Mouse (Mus musculus): ENCODE measurements at regions not wholly inside any gene's neighbourhood (a gene's known extent, or its start where the extent isn't known, plus 50 kb on each side); places are given as distances from the start of the nearest gene placed in this dataset.

GRCm38 (mm10) chr3:35314177-35314576 lies 439.7 kb upstream of the Atp11b start:
- Histone ChIP-seq H3K4me1 (ENCODE audit: control insufficient read depth, insufficient read depth, low read length) (no peaks in the 10 kb centered on the region), H3K9me3 (replicated peaks; ENCODE audit: control insufficient read depth, low read length) (no peaks in the 10 kb centered on the region), H3K4me2 (ENCODE audit: low read depth, low read length) (no peak overlapping the region), H3K4me3 (ENCODE audit: low read length) (no peak overlapping the region), H3K9ac (ENCODE audit: low read length) (no peak overlapping the region), H3K36me3 (ENCODE audit: control insufficient read depth, insufficient read depth) (no peaks in the 10 kb centered on the region), H3K27ac (ENCODE audit: low read length) (no peak overlapping the region), H3K27me3 (ENCODE audit: control insufficient read depth, insufficient read depth, low read length) (no peaks in the 10 kb centered on the region)
- no peak for ATAC-seq (replicated peaks; ENCODE audit: extremely low read depth, insufficient read depth, low FRiP score)
- 79% methylated on average over 10 of the region's 10 CpGs for WGBS

DNA sequence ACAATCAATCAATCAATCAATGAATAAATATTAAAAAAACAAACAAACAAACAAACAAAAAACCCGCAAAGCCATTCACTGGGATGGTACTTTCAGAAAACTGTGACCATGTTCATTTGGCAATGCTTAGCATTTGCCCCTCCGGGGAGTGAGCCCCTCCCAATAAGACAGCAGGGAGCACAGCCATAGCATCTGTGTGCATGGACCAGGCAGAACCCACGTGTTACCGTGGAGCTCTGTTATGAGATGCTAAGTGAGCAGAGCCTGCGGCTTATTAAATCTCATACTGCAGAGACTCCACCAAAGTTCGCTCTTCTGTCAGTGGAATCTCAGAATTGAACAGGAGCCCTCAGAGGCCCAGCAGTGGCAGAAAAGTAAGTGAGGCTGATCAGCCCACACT lies 438.7 kb upstream of the Atp11b start:
- H3K27ac ChIP-seq (ENCODE audit: low read length) = no peak overlapping the region
- no peak overlapping the region for H3K9ac ChIP-seq (ENCODE audit: low read length)
- no peak overlapping the region for H3K4me2 ChIP-seq (ENCODE audit: low read depth, low read length)
- H3K4me3 ChIP-seq (ENCODE audit: low read length) = no peak overlapping the region
- no peaks in the 10 kb centered on the region for H3K27me3 ChIP-seq (ENCODE audit: control insufficient read depth, insufficient read depth, low read length)
- H3K4me1 ChIP-seq (ENCODE audit: control insufficient read depth, insufficient read depth, low read length) = no peaks in the 10 kb centered on the region
- no peaks in the 10 kb centered on the region for H3K9me3 ChIP-seq (replicated peaks; ENCODE audit: control insufficient read depth, low read length)
- no peak for ATAC-seq (replicated peaks; ENCODE audit: extremely low read depth, insufficient read depth, low FRiP score)
- H3K36me3 ChIP-seq (ENCODE audit: control insufficient read depth, insufficient read depth) = no peaks in the 10 kb centered on the region
- 83% methylated on average over 6 of the region's 6 CpGs for WGBS

DNA sequence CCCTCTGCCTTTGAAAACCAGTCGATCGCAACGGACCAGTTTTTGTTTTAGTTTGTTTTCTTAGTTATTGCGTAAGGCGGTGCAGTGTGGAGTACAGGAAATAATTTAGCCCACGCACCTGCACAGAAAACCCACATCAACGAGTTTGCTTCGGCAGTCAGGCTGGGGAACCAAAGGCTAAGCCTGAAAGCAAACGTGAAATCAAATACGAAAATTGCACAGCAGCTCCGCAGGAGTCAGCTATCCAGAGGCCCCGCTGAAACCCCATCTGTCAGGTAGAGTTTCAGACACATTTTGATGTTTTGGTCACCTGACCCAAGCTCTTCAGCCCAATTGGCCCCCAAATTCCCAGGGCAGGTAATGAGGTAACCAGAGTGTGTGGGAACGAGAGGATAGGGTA lies 435.6 kb upstream of the Atp11b start:
- no peaks in the 10 kb centered on the region for H3K9me3 ChIP-seq (replicated peaks; ENCODE audit: control insufficient read depth, low read length)
- H3K36me3 ChIP-seq (ENCODE audit: control insufficient read depth, insufficient read depth) = no peaks in the 10 kb centered on the region
- 72% methylated on average over 13 of the region's 13 CpGs for WGBS
- H3K4me1 ChIP-seq (ENCODE audit: control insufficient read depth, insufficient read depth, low read length) = no peaks in the 10 kb centered on the region
- H3K27me3 ChIP-seq (ENCODE audit: control insufficient read depth, insufficient read depth, low read length) = peaks cover 2% of the 10 kb centered on the region; the same call in 1 of the 2 replicates
- H3K9ac ChIP-seq (ENCODE audit: low read length) = no peak overlapping the region
- no peak overlapping the region for H3K27ac ChIP-seq (ENCODE audit: low read length)
- peak; percentile 38; the same call in 1 of the 2 replicates for ATAC-seq (replicated peaks; ENCODE audit: extremely low read depth, insufficient read depth, low FRiP score)
- no peak overlapping the region for H3K4me2 ChIP-seq (ENCODE audit: low read depth, low read length)
- H3K4me3 ChIP-seq (ENCODE audit: low read length) = no peak overlapping the region

- 32% methylated on average over 7 of the region's 7 CpGs for WGBS
These were observed 433.0 kb upstream of the Atp11b start for GRCm38 (mm10) chr3:35320844-35321393.

GRCm38 (mm10) chr3:35321991-35322390 lies 431.9 kb upstream of the Atp11b start:
- Histone ChIP-seq H3K4me1 (ENCODE audit: control insufficient read depth, insufficient read depth, low read length) (no peaks in the 10 kb centered on the region), H3K9ac (ENCODE audit: low read length) (no peak overlapping the region), H3K36me3 (ENCODE audit: control insufficient read depth, insufficient read depth) (no peaks in the 10 kb centered on the region), H3K27ac (ENCODE audit: low read length) (no peak overlapping the region), H3K9me3 (replicated peaks; ENCODE audit: control insufficient read depth, low read length) (no peaks in the 10 kb centered on the region), H3K27me3 (ENCODE audit: control insufficient read depth, insufficient read depth, low read length) (peaks cover 2% of the 10 kb centered on the region; the same call in 1 of the 2 replicates), H3K4me3 (ENCODE audit: low read length) (no peak overlapping the region), H3K4me2 (ENCODE audit: low read depth, low read length) (no peak overlapping the region)
- 47% methylated on average over 2 of the region's 2 CpGs for WGBS
- ATAC-seq (replicated peaks; ENCODE audit: extremely low read depth, insufficient read depth, low FRiP score) = no peak

More at GRCm38 (mm10) chr3:35320844-35321393, 433.0 kb upstream of the Atp11b start:
- H3K4me2 ChIP-seq (ENCODE audit: low read depth, low read length) = no peak overlapping the region
- no peaks in the 10 kb centered on the region for H3K36me3 ChIP-seq (ENCODE audit: control insufficient read depth, insufficient read depth)
- no peak for ATAC-seq (replicated peaks; ENCODE audit: extremely low read depth, insufficient read depth, low FRiP score)
- H3K27me3 ChIP-seq (ENCODE audit: control insufficient read depth, insufficient read depth, low read length) = peaks cover 2% of the 10 kb centered on the region; the same call in 1 of the 2 replicates
- H3K4me3 ChIP-seq (ENCODE audit: low read length) = no peak overlapping the region
- H3K27ac ChIP-seq (ENCODE audit: low read length) = no peak overlapping the region
- no peaks in the 10 kb centered on the region for H3K9me3 ChIP-seq (replicated peaks; ENCODE audit: control insufficient read depth, low read length)
- no peak overlapping the region for H3K9ac ChIP-seq (ENCODE audit: low read length)
- H3K4me1 ChIP-seq (ENCODE audit: control insufficient read depth, insufficient read depth, low read length) = no peaks in the 10 kb centered on the region

GRCm38 (mm10) chr3:35322899-35323298 lies 431.0 kb upstream of the Atp11b start:
- H3K36me3 ChIP-seq (ENCODE audit: control insufficient read depth, insufficient read depth) = no peaks in the 10 kb centered on the region
- H3K4me3 ChIP-seq (ENCODE audit: low read length) = no peak overlapping the region
- H3K9me3 ChIP-seq (replicated peaks; ENCODE audit: control insufficient read depth, low read length) = no peaks in the 10 kb centered on the region
- peaks cover 2% of the 10 kb centered on the region; the same call in 1 of the 2 replicates for H3K27me3 ChIP-seq (ENCODE audit: control insufficient read depth, insufficient read depth, low read length)
- no peak for ATAC-seq (replicated peaks; ENCODE audit: extremely low read depth, insufficient read depth, low FRiP score)
- 75% methylated on average over 4 of the region's 4 CpGs for WGBS
- H3K4me1 ChIP-seq (ENCODE audit: control insufficient read depth, insufficient read depth, low read length) = no peaks in the 10 kb centered on the region
- H3K4me2 ChIP-seq (ENCODE audit: low read depth, low read length) = no peak overlapping the region
- H3K27ac ChIP-seq (ENCODE audit: low read length) = no peak overlapping the region
- no peak overlapping the region for H3K9ac ChIP-seq (ENCODE audit: low read length)

- Histone ChIP-seq H3K27ac (ENCODE audit: low read length) (no peak overlapping the region), H3K9me3 (replicated peaks; ENCODE audit: control insufficient read depth, low read length) (no peaks in the 10 kb centered on the region), H3K4me3 (ENCODE audit: low read length) (no peak overlapping the region), H3K9ac (ENCODE audit: low read length) (no peak overlapping the region), H3K4me1 (ENCODE audit: control insufficient read depth, insufficient read depth, low read length) (no peaks in the 10 kb centered on the region), H3K27me3 (ENCODE audit: control insufficient read depth, insufficient read depth, low read length) (peaks cover 2% of the 10 kb centered on the region; the same call in 1 of the 2 replicates), H3K36me3 (ENCODE audit: control insufficient read depth, insufficient read depth) (no peaks in the 10 kb centered on the region), H3K4me2 (ENCODE audit: low read depth, low read length) (no peak overlapping the region)
- 66% methylated on average over 11 of the region's 11 CpGs for WGBS
- ATAC-seq (replicated peaks; ENCODE audit: extremely low read depth, insufficient read depth, low FRiP score) = no peak
These were observed 430.3 kb upstream of the Atp11b start for GRCm38 (mm10) chr3:35323450-35324077.

DNA sequence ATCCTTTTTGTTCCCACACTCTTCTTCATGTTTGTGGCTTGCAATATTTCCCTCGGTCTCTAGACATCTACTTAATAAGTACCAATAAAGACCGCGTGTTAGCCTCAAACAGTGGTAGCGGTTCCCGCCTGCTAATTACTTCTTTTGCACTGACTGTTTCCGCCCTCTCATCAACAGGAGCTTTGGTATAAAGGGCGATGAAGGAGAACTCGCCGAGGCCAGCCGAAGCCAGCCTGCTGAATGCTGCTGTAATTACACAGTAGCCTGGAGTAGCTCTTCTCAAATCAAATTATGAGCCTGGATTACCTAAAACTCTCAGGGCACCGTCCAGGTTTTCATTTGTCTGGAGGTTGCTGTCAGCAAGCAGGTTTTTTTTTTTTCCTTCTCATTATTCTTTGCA lies 429.7 kb upstream of the Atp11b start:
- ATAC-seq (replicated peaks; ENCODE audit: extremely low read depth, insufficient read depth, low FRiP score) = no peak
- Histone ChIP-seq H3K4me1 (ENCODE audit: control insufficient read depth, insufficient read depth, low read length) (no peaks in the 10 kb centered on the region), H3K4me3 (ENCODE audit: low read length) (no peak overlapping the region), H3K36me3 (ENCODE audit: control insufficient read depth, insufficient read depth) (no peaks in the 10 kb centered on the region), H3K9ac (ENCODE audit: low read length) (no peak overlapping the region), H3K9me3 (replicated peaks; ENCODE audit: control insufficient read depth, low read length) (no peaks in the 10 kb centered on the region), H3K27ac (ENCODE audit: low read length) (no peak overlapping the region), H3K4me2 (ENCODE audit: low read depth, low read length) (no peak overlapping the region), H3K27me3 (ENCODE audit: control insufficient read depth, insufficient read depth, low read length) (peaks cover 2% of the 10 kb centered on the region; the same call in 1 of the 2 replicates)
- WGBS = 62% methylated on average over 11 of the region's 11 CpGs

DNA sequence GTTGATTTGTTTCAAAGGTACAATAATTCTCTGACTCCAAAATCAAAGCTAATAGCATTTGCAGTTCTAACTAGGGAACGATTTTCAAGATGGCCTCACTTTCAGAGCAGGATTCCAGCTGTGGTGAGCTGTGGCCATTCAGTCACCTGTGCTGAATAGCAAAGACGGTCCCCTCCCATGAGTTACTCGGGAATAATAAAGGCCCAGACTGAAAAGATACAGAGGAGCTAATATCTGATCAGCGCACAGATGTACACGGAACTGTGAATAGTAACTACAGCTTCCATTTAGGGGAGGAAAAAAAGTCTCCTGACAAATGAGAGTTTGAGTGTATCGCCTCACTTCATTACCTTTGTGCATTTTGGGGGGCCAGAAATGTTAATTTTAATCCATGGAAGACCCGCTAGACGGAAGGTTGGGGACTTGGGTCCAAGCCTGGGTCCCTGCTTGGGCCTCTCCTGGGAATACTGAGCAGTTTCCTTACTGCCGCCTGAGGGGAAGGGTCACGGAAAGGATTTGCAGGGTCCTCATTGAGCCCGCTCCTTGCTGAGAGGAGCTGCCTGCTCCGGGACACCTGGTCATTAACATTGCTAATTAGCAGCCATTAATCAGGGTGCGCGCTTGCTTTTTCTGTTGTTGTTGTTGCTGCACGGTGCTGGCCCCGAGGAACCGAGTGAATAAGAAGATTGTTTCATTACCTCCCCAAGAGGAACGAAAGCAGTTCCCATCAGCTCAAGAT lies 421.2 kb upstream of the Atp11b start:
- WGBS = 32% methylated on average over 18 of the region's 18 CpGs

More for the DNA sequence above, 421.2 kb upstream of the Atp11b start:
- Histone ChIP-seq H3K27ac (ENCODE audit: low read length) (no peak overlapping the region), H3K4me3 (ENCODE audit: low read length) (no peak overlapping the region), H3K36me3 (ENCODE audit: control insufficient read depth, insufficient read depth) (no peaks in the 10 kb centered on the region), H3K4me2 (ENCODE audit: low read depth, low read length) (peak overlapping the region; percentile 34; the same call in 1 of the 2 replicates), H3K9ac (ENCODE audit: low read length) (no peak overlapping the region), H3K27me3 (ENCODE audit: control insufficient read depth, insufficient read depth, low read length) (peaks cover 9% of the 10 kb centered on the region; the same call in 1 of the 2 replicates), H3K4me1 (ENCODE audit: control insufficient read depth, insufficient read depth, low read length) (no peaks in the 10 kb centered on the region), H3K9me3 (replicated peaks; ENCODE audit: control insufficient read depth, low read length) (no peaks in the 10 kb centered on the region)
- ATAC-seq (replicated peaks; ENCODE audit: extremely low read depth, insufficient read depth, low FRiP score) = no peak
